Mouse (Mus musculus): ENCODE measurements around the gene Zcchc14. TPM values are rescaled to one million over a fixed set of nuclear protein-coding genes. Genes with fewer than 3 reads are reported as not detected.

Zcchc14 gene
- total and polyA plus RNA-seq, 2 experiments from 2014 or later: 16.9 to 66.5 TPM

GRCm38 (mm10) chr8:121680896-121681295 is 28.2 kb upstream of the Zcchc14 start:
- H3K27me3 ChIP-seq (ENCODE audit: insufficient read depth, low read length): no peaks in the 10 kb centered on the region
- H3K36me3 ChIP-seq (ENCODE audit: insufficient read depth, low read length): no peaks in the 10 kb centered on the region
- DNase-seq (ENCODE audit: low spot score) (no peak), ATAC-seq (ENCODE audit: low FRiP score) (no peak)
- TF ChIP-seq CTCF (IDR thresholded peaks at IDR 0.05): no peak
- no peak overlapping the region for H3K9ac ChIP-seq (replicated peaks; ENCODE audit: low read length, poor library complexity, severe bottlenecking)
- no peak overlapping the region for H3K4me3 ChIP-seq (ENCODE audit: low read depth, low read length)
- no peak overlapping the region for H3K27ac ChIP-seq (ENCODE audit: low read depth, low read length)
- no peaks in the 10 kb centered on the region for H3K4me1 ChIP-seq (ENCODE audit: insufficient read depth, low read length)
- WGBS: 85% methylated on average over 4 of the region's 4 CpGs
- H3K4me2 ChIP-seq (ENCODE audit: low read depth, low read length, poor library complexity, severe bottlenecking): no peak overlapping the region
- no peaks in the 10 kb centered on the region for H3K9me3 ChIP-seq (ENCODE audit: low read length)

DNA sequence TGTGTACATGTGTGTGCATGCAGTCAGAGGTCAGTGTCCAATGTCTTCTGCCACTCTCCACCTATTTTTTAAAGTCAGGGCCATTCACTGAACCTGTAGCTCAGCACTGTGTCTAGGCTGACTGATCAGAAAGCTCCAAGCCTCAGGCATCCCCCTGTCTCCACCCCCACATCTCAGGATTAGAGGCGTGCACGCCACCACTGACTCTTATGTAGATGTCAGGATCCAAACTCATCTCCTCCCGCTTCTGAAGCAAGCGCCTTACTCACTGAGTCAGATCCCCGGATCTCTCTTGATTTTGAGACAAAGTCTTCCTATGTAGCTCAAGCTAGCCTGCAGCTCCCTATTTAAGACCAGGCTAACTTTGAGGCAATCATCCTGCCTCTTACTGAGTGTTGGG is 26.0 kb upstream of the Zcchc14 start:
- WGBS: 66% methylated on average over 5 of the region's 5 CpGs
- no peak overlapping the region for H3K4me2 ChIP-seq (ENCODE audit: low read depth, low read length, poor library complexity, severe bottlenecking)
- H3K4me3 ChIP-seq (ENCODE audit: low read depth, low read length): no peak overlapping the region
- no peak overlapping the region for H3K27ac ChIP-seq (ENCODE audit: low read depth, low read length)
- no peaks in the 10 kb centered on the region for H3K36me3 ChIP-seq (ENCODE audit: insufficient read depth, low read length)
- DNase-seq (ENCODE audit: low spot score) (no peak), ATAC-seq (ENCODE audit: low FRiP score) (no peak)
- TF ChIP-seq CTCF (IDR thresholded peaks at IDR 0.05): no peak
- no peak overlapping the region for H3K9ac ChIP-seq (replicated peaks; ENCODE audit: low read length, poor library complexity, severe bottlenecking)
- no peaks in the 10 kb centered on the region for H3K4me1 ChIP-seq (ENCODE audit: insufficient read depth, low read length)
- H3K27me3 ChIP-seq (ENCODE audit: insufficient read depth, low read length): no peaks in the 10 kb centered on the region
- H3K9me3 ChIP-seq (ENCODE audit: low read length): no peaks in the 10 kb centered on the region

DNA sequence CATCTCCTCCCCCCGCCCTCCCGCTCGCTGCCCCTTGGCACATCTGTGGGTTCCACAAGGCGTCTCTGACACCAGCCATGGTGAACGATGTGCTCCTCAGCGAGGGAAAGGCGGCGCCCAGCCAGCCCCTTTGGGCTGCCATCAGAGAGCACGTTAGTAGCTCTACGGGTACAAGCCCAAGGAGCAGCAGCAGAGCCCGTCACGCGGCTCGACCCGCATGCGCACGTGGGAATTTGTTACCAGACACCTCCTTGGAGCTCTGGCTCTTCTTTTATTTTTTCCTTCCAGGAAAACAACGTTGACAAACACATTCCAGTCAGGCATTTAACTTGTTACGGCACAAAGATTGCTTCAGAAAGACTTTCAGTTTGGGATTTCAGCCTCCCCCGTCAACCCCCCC is 23.0 kb upstream of the Zcchc14 start:
- no peak for ATAC-seq (ENCODE audit: low FRiP score)
- Histone ChIP-seq H3K27me3 (ENCODE audit: insufficient read depth, low read length) (no peaks in the 10 kb centered on the region), H3K27ac (ENCODE audit: low read depth, low read length) (no peak overlapping the region), H3K9ac (replicated peaks; ENCODE audit: low read length, poor library complexity, severe bottlenecking) (no peak overlapping the region), H3K4me1 (ENCODE audit: insufficient read depth, low read length) (no peaks in the 10 kb centered on the region; the same call in 1 of the 2 replicates), H3K4me2 (ENCODE audit: low read depth, low read length, poor library complexity, severe bottlenecking) (no peak overlapping the region), H3K9me3 (ENCODE audit: low read length) (no peaks in the 10 kb centered on the region), H3K4me3 (ENCODE audit: low read depth, low read length) (no peak overlapping the region), H3K36me3 (ENCODE audit: insufficient read depth, low read length) (no peaks in the 10 kb centered on the region)
- DNase-seq (ENCODE audit: low spot score): no peak
- TF ChIP-seq CTCF (IDR thresholded peaks at IDR 0.05): no peak
- 58% methylated on average over 20 of the region's 20 CpGs for WGBS

DNA sequence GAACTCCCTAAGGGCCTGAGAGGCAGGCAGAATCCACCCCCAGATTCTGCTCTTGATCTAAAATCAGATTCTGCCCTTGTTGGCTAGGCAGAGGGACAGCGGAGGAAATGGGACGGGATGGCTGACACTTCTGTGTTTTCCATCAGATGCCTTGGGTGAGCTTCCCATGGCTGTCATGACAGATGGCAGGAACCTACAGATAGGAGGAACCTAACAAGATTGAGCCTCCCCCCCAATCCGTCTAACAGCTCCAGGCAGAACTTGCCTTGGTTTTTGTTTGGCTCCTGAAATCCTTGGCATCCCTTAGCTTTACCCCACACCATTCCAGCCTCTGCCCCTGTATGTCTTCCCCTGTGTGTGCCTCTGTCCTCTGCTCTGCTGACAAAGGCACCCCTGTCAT is 22.5 kb upstream of the Zcchc14 start:
- Histone ChIP-seq H3K4me2 (ENCODE audit: low read depth, low read length, poor library complexity, severe bottlenecking) (no peak overlapping the region), H3K4me3 (ENCODE audit: low read depth, low read length) (no peak overlapping the region), H3K9ac (replicated peaks; ENCODE audit: low read length, poor library complexity, severe bottlenecking) (no peak overlapping the region), H3K27me3 (ENCODE audit: insufficient read depth, low read length) (no peaks in the 10 kb centered on the region), H3K9me3 (ENCODE audit: low read length) (no peaks in the 10 kb centered on the region), H3K27ac (ENCODE audit: low read depth, low read length) (no peak overlapping the region), H3K4me1 (ENCODE audit: insufficient read depth, low read length) (no peaks in the 10 kb centered on the region; the same call in 1 of the 2 replicates), H3K36me3 (ENCODE audit: insufficient read depth, low read length) (no peaks in the 10 kb centered on the region)
- DNase-seq (ENCODE audit: low spot score): no peak
- no peak for ATAC-seq (ENCODE audit: low FRiP score)
- WGBS: 69% methylated on average over 3 of the region's 3 CpGs
- TF ChIP-seq CTCF (IDR thresholded peaks at IDR 0.05): no peak

DNA sequence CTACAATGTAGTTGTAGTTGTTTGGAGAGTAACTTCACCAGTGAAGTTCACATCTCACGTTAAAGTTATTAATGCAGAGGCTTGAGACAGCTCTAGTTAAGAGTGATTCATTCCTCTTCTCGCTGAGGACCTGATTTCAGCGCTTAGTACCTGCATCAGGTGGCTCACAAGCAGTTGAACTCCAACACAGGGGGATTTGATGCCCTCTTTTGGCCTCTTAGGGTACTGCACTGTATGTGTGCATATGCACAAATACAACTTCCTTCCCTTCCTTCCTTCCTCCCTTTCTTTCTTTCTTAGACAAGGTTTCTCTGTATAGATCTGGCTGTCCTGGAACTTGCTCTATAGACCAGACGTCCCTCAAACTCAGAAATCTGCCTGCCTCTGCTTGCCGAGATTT is 21.8 kb upstream of the Zcchc14 start:
- DNase-seq (ENCODE audit: low spot score): no peak
- no peak for ATAC-seq (ENCODE audit: low FRiP score)
- 57% methylated on average over 5 of the region's 5 CpGs for WGBS
- no peak overlapping the region for H3K4me3 ChIP-seq (ENCODE audit: low read depth, low read length)
- no peaks in the 10 kb centered on the region; the same call in 1 of the 2 replicates for H3K4me1 ChIP-seq (ENCODE audit: insufficient read depth, low read length)
- H3K27me3 ChIP-seq (ENCODE audit: insufficient read depth, low read length): no peaks in the 10 kb centered on the region
- no peak overlapping the region for H3K4me2 ChIP-seq (ENCODE audit: low read depth, low read length, poor library complexity, severe bottlenecking)
- no peak overlapping the region for H3K9ac ChIP-seq (replicated peaks; ENCODE audit: low read length, poor library complexity, severe bottlenecking)
- no peak overlapping the region for H3K27ac ChIP-seq (ENCODE audit: low read depth, low read length)
- peak; percentile 59 for TF ChIP-seq CTCF (IDR thresholded peaks at IDR 0.05)
- no peaks in the 10 kb centered on the region for H3K36me3 ChIP-seq (ENCODE audit: insufficient read depth, low read length)
- no peaks in the 10 kb centered on the region for H3K9me3 ChIP-seq (ENCODE audit: low read length)

DNA sequence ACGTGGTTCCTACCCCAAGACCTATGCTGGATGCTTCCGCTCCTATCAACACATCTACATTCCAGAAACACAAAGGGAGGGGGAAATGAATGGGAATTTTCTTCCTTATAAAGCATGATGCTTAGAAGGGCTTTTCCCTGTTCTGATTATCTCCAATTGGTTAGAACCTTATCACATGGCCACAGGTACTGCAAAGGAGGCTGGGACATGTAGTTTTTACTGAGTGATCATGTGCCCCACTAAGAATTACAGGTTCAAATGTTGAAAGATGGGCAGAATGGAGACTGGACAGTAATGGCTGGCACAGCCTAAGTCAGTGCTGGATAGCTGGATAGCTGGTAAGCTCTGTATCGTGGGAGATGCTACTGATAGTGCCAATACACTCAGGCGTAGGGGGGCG is 21.2 kb upstream of the Zcchc14 start:
- H3K27ac ChIP-seq (ENCODE audit: low read depth, low read length): peak overlapping the region; percentile 75
- H3K9me3 ChIP-seq (ENCODE audit: low read length): no peaks in the 10 kb centered on the region
- no peak for TF ChIP-seq CTCF (IDR thresholded peaks at IDR 0.05)
- no peak overlapping the region for H3K4me3 ChIP-seq (ENCODE audit: low read depth, low read length)
- H3K9ac ChIP-seq (replicated peaks; ENCODE audit: low read length, poor library complexity, severe bottlenecking): no peak overlapping the region
- H3K36me3 ChIP-seq (ENCODE audit: insufficient read depth, low read length): no peaks in the 10 kb centered on the region
- H3K4me2 ChIP-seq (ENCODE audit: low read depth, low read length, poor library complexity, severe bottlenecking): no peak overlapping the region
- peak; percentile 81 for DNase-seq (ENCODE audit: low spot score)
- 65% methylated on average over 5 of the region's 5 CpGs for WGBS
- no peaks in the 10 kb centered on the region for H3K27me3 ChIP-seq (ENCODE audit: insufficient read depth, low read length)
- peaks cover 5% of the 10 kb centered on the region; the same call in 1 of the 2 replicates for H3K4me1 ChIP-seq (ENCODE audit: insufficient read depth, low read length)
- ATAC-seq (ENCODE audit: low FRiP score): peak; percentile 87

Measured in midbrain, postnatal 0 days (tissue).